Mouse (Mus musculus): ENCODE data around the gene Nipal4. TPM values are rescaled to one million over a fixed set of nuclear protein-coding genes. Genes with fewer than 3 reads are reported as not detected.

Nipal4 gene
- total RNA-seq, 2 experiments from 2014 or later = 0.53 to 1.3 TPM

DNA sequence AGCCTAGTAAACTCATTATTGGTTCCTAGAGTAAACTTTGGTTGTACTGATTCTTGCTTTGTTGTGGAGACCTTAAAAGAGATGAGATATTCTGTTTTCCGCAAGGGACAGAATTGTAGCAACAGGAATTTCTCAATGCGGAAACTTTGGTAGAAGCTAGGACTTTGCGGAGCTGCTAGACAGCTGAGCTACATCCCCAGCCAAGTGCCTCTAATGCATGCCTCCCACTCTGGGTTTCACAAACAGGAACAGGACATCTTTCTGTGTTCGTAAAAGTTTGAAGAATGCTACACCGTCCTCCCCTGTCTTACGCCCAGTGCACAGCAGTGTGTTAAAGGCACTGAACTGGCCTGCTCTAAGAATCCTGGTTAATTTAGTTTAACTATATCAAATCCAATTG is 9.8 kb upstream of the Nipal4 start:
- no peak for DNase-seq (ENCODE audit: extremely low spot score in 1 of 2, low spot score in 2 of 2)
- intact Hi-C loops (cut with DNase I) = no loop called here

GRCm38 (mm10) chr11:46172128-46172527 is 5.8 kb upstream of the Nipal4 start:
- DNase-seq (ENCODE audit: extremely low spot score in 1 of 2, low spot score in 2 of 2) = no peak
- intact Hi-C loops (cut with DNase I) = no loop called here

GRCm38 (mm10) chr11:46169908-46170307 is 3.6 kb upstream of the Nipal4 start:
- no peak for DNase-seq (ENCODE audit: extremely low spot score in 1 of 2, low spot score in 2 of 2)

GRCm38 (mm10) chr11:46168506-46168905 is 2.2 kb upstream of the Nipal4 start:
- DNase-seq (ENCODE audit: extremely low spot score in 1 of 2, low spot score in 2 of 2) = no peak
- intact Hi-C loops (cut with DNase I) = no loop called here

More at GRCm38 (mm10) chr11:46169908-46170307, 3.6 kb upstream of the Nipal4 start:
- intact Hi-C loops (cut with DNase I) = no loop called here

DNA sequence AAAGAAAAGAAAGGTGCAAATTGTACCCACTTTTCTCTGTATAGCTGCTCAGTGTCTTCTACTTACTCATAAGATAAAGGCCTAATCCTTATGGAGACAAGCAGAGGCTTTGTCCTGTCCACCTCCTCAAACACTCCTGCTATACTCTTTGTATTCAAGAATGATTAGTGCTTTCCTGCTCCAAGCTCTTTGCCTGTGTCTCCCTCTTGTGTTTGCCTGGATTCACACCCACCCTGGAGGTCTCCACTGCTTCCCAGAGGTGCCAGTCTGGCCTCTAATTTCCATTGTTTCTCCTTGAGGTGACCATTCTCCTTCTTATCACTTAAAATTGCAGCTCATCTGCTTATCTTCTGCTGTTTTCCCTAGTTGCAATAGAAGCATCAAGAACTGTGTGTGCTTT is 8.8 kb downstream of the Nipal4 start:
- DNase-seq (ENCODE audit: extremely low spot score in 1 of 2, low spot score in 2 of 2) = no peak
- intact Hi-C loops (cut with DNase I) = no loop called here

DNA sequence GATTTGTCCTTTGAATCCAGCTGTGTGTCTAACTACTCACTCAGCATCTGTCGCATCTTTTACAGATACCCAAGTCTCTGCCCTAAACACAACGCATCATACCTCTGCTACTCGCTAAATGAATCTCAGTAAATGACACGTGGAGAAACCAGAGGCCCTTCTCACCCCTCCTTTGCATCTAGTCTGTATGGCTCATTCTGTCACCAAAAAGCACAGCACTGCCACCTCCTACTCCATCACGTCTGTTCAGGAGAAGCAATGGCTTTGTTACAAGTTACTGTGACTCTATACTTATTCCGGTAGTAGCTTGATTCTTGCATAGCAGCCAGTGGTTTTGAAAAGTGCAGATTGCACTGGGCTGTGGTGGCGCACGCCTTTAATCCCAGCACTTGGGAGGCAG is 9.4 kb downstream of the Nipal4 start:
- intact Hi-C loops (cut with DNase I) = no loop called here
- DNase-seq (ENCODE audit: extremely low spot score in 1 of 2, low spot score in 2 of 2) = no peak

DNA sequence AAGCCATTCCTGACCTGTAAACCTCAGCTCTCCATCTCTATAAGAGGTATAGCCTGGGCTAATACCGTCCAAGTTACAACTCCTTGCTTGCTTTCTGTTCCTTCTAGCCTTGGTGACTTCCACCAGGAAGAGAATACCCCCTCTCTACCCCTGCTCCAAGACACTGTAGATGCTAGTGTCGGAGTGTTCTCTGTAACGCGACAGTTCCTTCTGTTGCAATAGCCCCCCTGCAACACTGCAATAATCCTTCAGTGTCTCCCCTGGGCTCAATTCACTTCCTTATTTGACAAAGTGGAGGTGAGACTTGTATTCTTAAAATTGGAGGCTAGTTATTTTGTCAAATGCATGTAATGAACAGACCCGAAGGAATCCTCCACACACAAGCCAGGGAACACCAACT is 19.7 kb downstream of the Nipal4 start:
- intact Hi-C loops (cut with DNase I) = no loop called here

DNA sequence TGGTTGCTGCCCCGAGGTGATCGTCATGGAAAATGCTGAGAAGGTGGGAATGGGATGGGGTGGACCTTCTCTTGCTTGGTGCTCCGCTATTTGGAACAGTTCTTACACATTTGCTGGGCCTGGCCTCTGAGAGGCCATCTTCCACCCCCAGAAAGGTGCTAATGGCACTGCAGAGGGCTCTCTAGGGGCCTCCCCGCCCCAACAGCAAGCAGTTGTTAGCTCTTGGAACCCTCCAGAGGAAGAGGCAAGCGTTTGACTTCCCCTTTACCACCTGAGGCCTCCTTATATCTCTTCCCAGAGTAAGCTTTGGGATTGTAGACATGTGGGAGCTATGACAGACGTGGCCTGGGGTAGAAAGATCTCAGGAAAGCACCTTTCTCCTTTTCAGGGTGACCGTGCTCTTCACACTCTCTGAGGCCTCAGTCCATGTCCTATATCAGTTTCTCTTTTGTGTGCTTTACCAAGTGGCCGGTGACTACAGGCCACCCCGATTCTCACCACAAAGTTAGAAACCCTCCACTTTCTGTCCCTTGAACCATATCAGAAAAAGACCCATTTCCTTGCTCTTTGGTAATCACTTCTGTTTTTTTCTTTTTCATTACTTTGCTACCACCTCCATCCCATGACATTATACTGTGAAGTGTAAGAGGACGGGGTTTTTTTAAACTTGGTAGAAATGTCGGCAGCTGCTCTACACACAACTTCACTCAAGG is 21.0 kb downstream of the Nipal4 start:
- no peak for DNase-seq (ENCODE audit: extremely low spot score in 1 of 2, low spot score in 2 of 2)

More for the DNA sequence above, 19.7 kb downstream of the Nipal4 start:
- no peak for DNase-seq (ENCODE audit: extremely low spot score in 1 of 2, low spot score in 2 of 2)

GRCm38 (mm10) chr11:46143342-46143741 is 23.0 kb downstream of the Nipal4 start:
- intact Hi-C loops (cut with DNase I) = no loop called here
- DNase-seq (ENCODE audit: extremely low spot score in 1 of 2, low spot score in 2 of 2) = no peak

More for the DNA sequence above, 21.0 kb downstream of the Nipal4 start:
- intact Hi-C loops (cut with DNase I) = no loop called here

- DNase-seq (ENCODE audit: extremely low spot score in 1 of 2, low spot score in 2 of 2) = peak in 1 of 2 experiments; percentile 38
- intact Hi-C loops (cut with DNase I) = loop anchor here (5.0 kb wide), 3 partner anchors 62 to 193 kb away; partner anchors contain the start of genes Adam19 and Lsm11
Measured at GRCm38 (mm10) chr11:46134899-46135298, 31.4 kb downstream of the Nipal4 start.

DNA sequence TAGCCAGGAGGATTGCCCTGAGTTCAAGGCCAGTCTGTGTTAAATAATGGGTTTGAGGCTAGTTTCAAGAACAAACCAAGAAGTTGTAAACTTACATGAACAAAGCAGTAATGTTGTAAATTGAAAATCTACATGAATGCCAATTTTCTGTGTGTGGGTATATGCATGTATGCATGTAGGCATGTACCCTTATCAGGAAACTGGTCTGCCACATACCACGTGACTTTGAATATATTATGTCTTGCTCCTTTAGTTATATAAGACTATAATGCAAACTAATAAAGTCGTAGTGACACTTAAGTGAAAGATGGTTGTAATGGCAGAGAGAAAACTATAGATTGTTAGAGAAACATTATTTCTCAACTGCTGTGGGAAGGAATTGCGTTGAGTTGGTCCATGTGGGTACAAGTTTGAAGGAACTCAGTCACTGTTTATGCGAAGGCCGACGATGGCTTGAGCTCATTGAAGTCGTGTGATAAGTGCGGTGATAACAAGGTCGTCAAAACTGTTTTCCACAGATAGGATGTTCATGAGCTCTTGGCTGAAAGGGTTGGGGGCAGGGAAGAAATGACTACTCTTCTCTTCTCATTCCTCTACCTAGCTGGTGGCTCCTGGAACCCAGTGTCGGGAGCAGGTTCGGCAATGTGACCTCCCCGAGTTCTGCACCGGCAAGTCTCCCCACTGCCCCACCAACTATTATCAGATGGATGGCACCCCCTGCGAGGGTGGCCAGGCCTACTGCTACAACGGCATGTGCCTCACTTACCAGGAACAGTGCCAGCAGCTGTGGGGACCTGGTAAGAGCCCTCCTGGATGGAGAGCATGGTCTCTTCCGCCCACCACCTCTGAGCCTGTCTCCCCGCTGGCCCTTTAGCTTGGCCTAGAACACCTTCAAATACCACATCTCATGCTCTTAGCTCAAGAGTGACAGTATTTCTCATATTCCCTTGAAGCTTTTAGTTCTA is 35.0 kb downstream of the Nipal4 start:
- intact Hi-C loops (cut with DNase I) = loop anchor here (5.0 kb wide), 2 partner anchors 66 to 74 kb away; partner anchors contain the start of gene Adam19
- DNase-seq (ENCODE audit: extremely low spot score in 1 of 2, low spot score in 2 of 2) = no peak

DNA sequence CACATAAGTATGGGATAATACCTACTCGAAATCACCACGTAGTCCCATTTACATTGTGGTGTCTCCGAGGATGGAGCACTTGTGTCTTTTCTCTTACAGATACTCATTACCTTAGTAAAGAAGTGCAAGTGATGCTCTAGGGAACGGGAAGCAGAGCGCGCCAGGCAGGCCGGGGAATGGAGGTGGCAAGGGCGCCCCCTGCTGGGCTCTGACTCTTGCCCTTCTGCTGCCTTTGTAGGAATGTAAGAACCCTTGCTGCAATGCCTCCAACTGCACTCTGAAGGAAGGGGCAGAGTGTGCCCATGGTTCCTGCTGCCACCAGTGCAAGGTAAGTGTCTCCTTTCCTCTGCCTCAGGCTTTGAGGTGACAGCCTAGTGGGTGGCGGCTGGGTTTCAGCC is 37.8 kb downstream of the Nipal4 start:
- peak in 1 of 2 experiments; percentile 71 for DNase-seq (ENCODE audit: extremely low spot score in 1 of 2, low spot score in 2 of 2)
- intact Hi-C loops (cut with DNase I) = no loop called here

- intact Hi-C loops (cut with DNase I) = no loop called here
- DNase-seq (ENCODE audit: extremely low spot score in 1 of 2, low spot score in 2 of 2) = peak in 1 of 2 experiments; percentile 39
Measured at GRCm38 (mm10) chr11:46127621-46128547, 38.4 kb downstream of the Nipal4 start.

DNA sequence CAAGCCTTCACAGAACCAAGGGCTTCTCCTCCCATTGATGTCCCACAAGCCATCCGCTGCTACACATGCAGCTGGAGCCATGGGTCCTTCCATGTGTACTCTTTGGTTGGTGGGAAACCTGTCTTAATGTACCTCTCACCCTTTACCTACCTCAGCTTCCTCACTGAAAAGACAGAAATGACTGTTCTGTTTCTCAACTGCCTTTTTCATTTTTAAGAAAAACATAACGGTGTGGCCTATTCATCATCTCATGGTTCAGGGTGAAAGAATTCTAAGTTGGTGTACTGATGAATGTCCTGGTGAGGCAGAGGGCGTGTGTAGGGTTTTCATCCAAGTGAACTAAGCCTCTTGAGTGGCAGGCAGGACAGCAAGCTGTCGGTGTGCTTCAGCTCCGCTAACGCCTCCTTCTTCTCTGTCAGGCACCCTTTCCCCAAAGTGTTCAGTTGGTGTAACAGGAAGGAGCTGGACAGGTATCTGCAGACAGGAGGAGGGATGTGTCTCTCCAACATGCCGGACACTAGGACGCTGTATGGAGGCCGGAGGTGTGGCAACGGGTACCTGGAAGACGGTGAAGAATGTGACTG is 39.4 kb downstream of the Nipal4 start:
- DNase-seq (ENCODE audit: extremely low spot score in 1 of 2, low spot score in 2 of 2) = no peak
- intact Hi-C loops (cut with DNase I) = no loop called here

GRCm38 (mm10) chr11:46126317-46126716 is 40.0 kb downstream of the Nipal4 start:
- DNase-seq (ENCODE audit: extremely low spot score in 1 of 2, low spot score in 2 of 2) = no peak
- intact Hi-C loops (cut with DNase I) = no loop called here

DNA sequence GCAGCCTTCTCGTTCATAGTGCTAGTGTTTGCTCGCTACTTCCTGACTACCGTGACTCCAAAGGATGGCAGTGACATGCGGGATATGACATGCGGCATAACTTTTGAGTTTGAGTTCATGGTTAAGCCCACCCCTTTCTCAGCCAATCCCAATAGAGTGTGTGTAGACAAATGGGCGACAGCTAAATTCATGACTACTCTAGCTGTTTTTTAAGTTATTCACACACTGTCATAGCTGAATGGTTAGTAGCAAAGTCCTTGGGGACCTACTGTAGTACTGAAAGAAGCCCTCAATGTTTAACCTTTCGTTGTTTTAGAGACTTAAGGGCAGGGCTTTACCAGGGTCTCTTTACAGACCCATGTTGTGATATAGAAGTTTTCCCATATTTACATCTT is 40.5 kb downstream of the Nipal4 start:
- intact Hi-C loops (cut with DNase I) = no loop called here

GRCm38 (mm10) chr11:46125093-46125834 is 41.0 kb downstream of the Nipal4 start:
- intact Hi-C loops (cut with DNase I) = no loop called here
- DNase-seq (ENCODE audit: extremely low spot score in 1 of 2, low spot score in 2 of 2) = no peak

More for the DNA sequence above, 40.5 kb downstream of the Nipal4 start:
- no peak for DNase-seq (ENCODE audit: extremely low spot score in 1 of 2, low spot score in 2 of 2)

Data from left cerebral cortex, postnatal 10 days (tissue).